Mouse (Mus musculus) myocyte (in vitro differentiated cells): ENCODE measurements at regions not wholly inside any gene's neighbourhood (a gene's known extent, or its start where the extent isn't known, plus 50 kb on each side); places are given as distances from the start of the nearest gene placed in this dataset.
A peak's percentile ranks its signal among the peaks of the same experiment; 100 is the strongest.

Source experiments
- H3K27me3 ChIP-seq: one replicate; pipeline ENCODE4 v1.6.1; 2011; ENCODE audit not compliant: control insufficient read depth, insufficient read depth, insufficient read length
- H3K36me3 ChIP-seq: one replicate; pipeline ENCODE4 v1.6.1; 2011; ENCODE audit not compliant: control insufficient read depth, insufficient read depth
- H3K4me2 ChIP-seq: one replicate; pipeline ENCODE4 v1.6.1; 2011; ENCODE audit warnings: low read depth, control low read depth
- H3K4me3 ChIP-seq: one replicate; pipeline ENCODE4 v1.5.1; 2011; ENCODE audit warnings: mild to moderate bottlenecking, control low read depth, moderate library complexity
- H3K79me2 ChIP-seq: one replicate; pipeline ENCODE4 v1.6.1; 2011; ENCODE audit not compliant: control insufficient read depth, insufficient read depth
- H3ac ChIP-seq: one replicate; pipeline ENCODE4 v1.6.1; 2011; ENCODE audit not compliant: control insufficient read depth, insufficient read length
- CEBPB ChIP-seq: IDR thresholded peaks from 2 replicates; pipeline ENCODE4 v1.6.1; 2011; ENCODE audit warnings: mild to moderate bottlenecking, moderate library complexity; ENCODE audit not compliant: poor library complexity, insufficient read depth, severe bottlenecking
- E2F4 ChIP-seq: IDR thresholded peaks from one replicate; pipeline ENCODE4 v1.6.1; 2011; ENCODE audit warnings: mild to moderate bottlenecking, control low read depth, moderate library complexity; ENCODE audit not compliant: insufficient read depth
- MAX ChIP-seq: IDR thresholded peaks from one replicate; pipeline ENCODE4 v1.6.1; 2011; ENCODE audit warnings: low read depth, mild to moderate bottlenecking, control low read depth
- MYOD1 ChIP-seq, 3 experiments: IDR thresholded peaks; one replicate each; pipeline ENCODE4 v1.6.1; 2011; ENCODE audit warnings: control low read depth in 2 of 3, low read depth in 2 of 3, mild to moderate bottlenecking in 2 of 3, moderate library complexity in 1 of 3; ENCODE audit not compliant: insufficient read length in 2 of 3, control insufficient read depth in 1 of 3
- MYOG ChIP-seq, 3 experiments: IDR thresholded peaks; one replicate each; pipeline ENCODE4 v1.6.1; 2011; ENCODE audit warnings: control low read depth in 2 of 3, low read depth in 2 of 3, mild to moderate bottlenecking in 2 of 3; ENCODE audit not compliant: insufficient read length in 2 of 3, control insufficient read depth in 1 of 3, insufficient read depth in 1 of 3
- POLR2A ChIP-seq: IDR thresholded peaks from one replicate; pipeline ENCODE4 v1.6.1; 2011; ENCODE audit warnings: low read depth, mild to moderate bottlenecking, control low read depth, moderate library complexity; ENCODE audit not compliant: insufficient read length
- POLR2AphosphoS2 ChIP-seq: IDR thresholded peaks from one replicate; pipeline ENCODE4 v1.6.1; 2011; ENCODE audit warnings: low read depth, control low read depth; ENCODE audit not compliant: insufficient read length
- REST ChIP-seq: IDR thresholded peaks from one replicate; pipeline ENCODE4 v1.6.1; 2011; ENCODE audit warnings: mild to moderate bottlenecking, control low read depth, moderate library complexity; ENCODE audit not compliant: insufficient read depth, insufficient read length
- SRF ChIP-seq: IDR thresholded peaks from one replicate; pipeline ENCODE4 v1.6.1; 2011; ENCODE audit warnings: low read depth; ENCODE audit not compliant: control insufficient read depth, insufficient read length
- TCF12 ChIP-seq: IDR thresholded peaks from one replicate; pipeline ENCODE4 v1.6.1; 2011; ENCODE audit warnings: mild to moderate bottlenecking, control low read depth; ENCODE audit not compliant: poor library complexity, insufficient read depth, severe bottlenecking
- TCF3 ChIP-seq: IDR thresholded peaks from one replicate; pipeline ENCODE4 v1.6.1; 2011; ENCODE audit warnings: low read depth, control low read depth; ENCODE audit not compliant: insufficient read length
- USF1 ChIP-seq: IDR thresholded peaks from one replicate; pipeline ENCODE4 v1.6.1; 2011; ENCODE audit warnings: low read depth, mild to moderate bottlenecking, control low read depth, moderate library complexity

- Histone ChIP-seq H3K4me3 (no peak overlapping the region), H3ac (no peak overlapping the region), H3K36me3 (no peaks in the 10 kb centered on the region), H3K4me2 (peak overlapping the region; percentile 10), H3K27me3 (no peaks in the 10 kb centered on the region), H3K79me2 (no peaks in the 10 kb centered on the region)
- peak; percentile 24; the same call in 1 of the 2 replicates for TF ChIP-seq CEBPB
- TF ChIP-seq E2F4, result no peak
These were observed 109.3 kb upstream of the Itga4 start for GRCm38 (mm10) chr2:79145897-79146296.

GRCm38 (mm10) chr2:79146563-79146962 lies 108.7 kb upstream of the Itga4 start:
- H3K27me3 ChIP-seq, result no peaks in the 10 kb centered on the region
- TF ChIP-seq POLR2A (no peak), USF1 (no peak), SRF (no peak), MYOG (IDR thresholded peaks at IDR 0.05; ENCODE audit: control insufficient read depth in 1 of 3, insufficient read depth in 1 of 3, insufficient read length in 2 of 3, low read depth in 2 of 3) (no peak), MAX (no peak), E2F4 (no peak), TCF3 (no peak), REST (no peak)
- no peak overlapping the region for H3K4me2 ChIP-seq
- no peak overlapping the region for H3ac ChIP-seq
- H3K36me3 ChIP-seq, result no peaks in the 10 kb centered on the region
- H3K4me3 ChIP-seq, result no peak overlapping the region
- no peaks in the 10 kb centered on the region for H3K79me2 ChIP-seq

GRCm38 (mm10) chr2:79149012-79149698 lies 106.1 kb upstream of the Itga4 start:
- no peak for TF ChIP-seq E2F4
- TF ChIP-seq POLR2AphosphoS2, result no peak
- TF ChIP-seq TCF3, result peak; percentile 39
- TF ChIP-seq CEBPB, result no peak
- peak; percentile 59 to 96 (median 93) for TF ChIP-seq MYOD1 (IDR thresholded peaks at IDR 0.05; ENCODE audit: control insufficient read depth in 1 of 3, insufficient read length in 2 of 3, low read depth in 2 of 3)
- TF ChIP-seq TCF12, result peak; percentile 58
- Histone ChIP-seq H3ac (no peak overlapping the region), H3K36me3 (no peaks in the 10 kb centered on the region), H3K4me3 (no peak overlapping the region), H3K79me2 (no peaks in the 10 kb centered on the region), H3K4me2 (peak overlapping the region; percentile 61), H3K27me3 (no peaks in the 10 kb centered on the region)

GRCm38 (mm10) chr2:79151610-79152009 lies 103.6 kb upstream of the Itga4 start:
- Histone ChIP-seq H3ac (no peak overlapping the region), H3K79me2 (no peaks in the 10 kb centered on the region), H3K36me3 (no peaks in the 10 kb centered on the region), H3K4me3 (no peak overlapping the region), H3K4me2 (no peak overlapping the region), H3K27me3 (no peaks in the 10 kb centered on the region)
- no peak for TF ChIP-seq E2F4

GRCm38 (mm10) chr2:79152031-79152694 lies 103.1 kb upstream of the Itga4 start:
- Histone ChIP-seq H3K27me3 (no peaks in the 10 kb centered on the region), H3K79me2 (no peaks in the 10 kb centered on the region), H3K4me3 (no peak overlapping the region), H3ac (no peak overlapping the region), H3K4me2 (no peak overlapping the region), H3K36me3 (no peaks in the 10 kb centered on the region)
- TF ChIP-seq SRF, result no peak
- TF ChIP-seq POLR2A, result no peak
- TF ChIP-seq E2F4, result no peak
- no peak for TF ChIP-seq TCF12
- no peak for TF ChIP-seq TCF3
- TF ChIP-seq MAX, result no peak
- no peak for TF ChIP-seq USF1
- no peak for TF ChIP-seq MYOG (IDR thresholded peaks at IDR 0.05; ENCODE audit: control insufficient read depth in 1 of 3, insufficient read depth in 1 of 3, insufficient read length in 2 of 3, low read depth in 2 of 3)
- TF ChIP-seq REST, result no peak
- no peak for TF ChIP-seq POLR2AphosphoS2
- TF ChIP-seq MYOD1 (IDR thresholded peaks at IDR 0.05; ENCODE audit: control insufficient read depth in 1 of 3, insufficient read length in 2 of 3, low read depth in 2 of 3), result no peak
- no peak for TF ChIP-seq CEBPB
